Mouse (Mus musculus) gastrocnemius, adult 2 months (tissue): ENCODE data around the gene Polr1c. TPM values are rescaled to one million over a fixed set of nuclear protein-coding genes. Genes with fewer than 3 reads are reported as not detected.

ENCODE experiments used
- DNase-seq: peaks from one replicate; pipeline ENCODE4 v3.0.0; 2022
- H3K27ac ChIP-seq: fragments of 200-600 bp; 2 replicates; pipeline ENCODE4 v1.8.1; 2022; ENCODE audit warnings: mild to moderate bottlenecking
- H3K4me3 ChIP-seq: fragments of 200-600 bp; 2 replicates; pipeline ENCODE4 v1.8.1; 2022; ENCODE audit warnings: mild to moderate bottlenecking, moderate library complexity
- CTCF ChIP-seq: fragments of 200-600 bp; IDR thresholded peaks from 2 replicates; pipeline ENCODE4 v1.8.1; 2022; ENCODE audit warnings: antibody characterized with exemption, mild to moderate bottlenecking, moderate library complexity
- intact Hi-C: fragments of 180-260 bp; cut with DNase I; formaldehyde crosslinking; loops from one replicate; pipeline ENCODE4 v1.15.1; 2025
- total RNA-seq, 2 experiments: library from RNA; stranded (reverse); gene quantifications; 2 replicates each; pipeline ENCODE4 v1.2.3; 2021

The Polr1c gene
- total RNA-seq, 2 experiments from 2014 or later: 13.7 to 14.5 TPM

DNA sequence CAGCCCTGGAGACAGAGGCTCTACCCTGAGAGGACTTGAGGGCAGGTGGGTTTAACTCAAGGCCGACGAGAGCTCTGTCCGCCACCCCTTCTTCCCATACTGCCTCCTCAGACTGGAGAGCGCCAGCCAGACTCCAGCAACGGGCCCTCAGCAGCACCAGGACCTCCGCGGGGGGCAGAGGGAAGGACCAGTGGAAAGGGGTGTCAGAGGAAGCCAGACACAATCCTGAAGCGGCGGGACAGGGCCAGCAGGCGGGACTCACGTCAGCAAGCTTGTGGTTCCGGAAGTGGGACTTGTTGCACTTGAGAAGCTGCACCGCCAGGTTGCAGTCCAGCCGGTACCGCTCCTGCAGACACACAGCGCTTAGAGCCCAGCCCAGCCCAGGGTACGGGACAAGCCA is 11.8 kb upstream of the Polr1c start:
- TF ChIP-seq CTCF: no peak
- Histone ChIP-seq H3K4me3 (no peak overlapping the region), H3K27ac (no peak overlapping the region)
- no peak for DNase-seq
- intact Hi-C loops: no loop called here

- intact Hi-C loops: no loop called here
Measured at GRCm38 (mm10) chr17:46258279-46259053, 10.6 kb upstream of the Polr1c start.

GRCm38 (mm10) chr17:46255147-46255546 is 7.3 kb upstream of the Polr1c start:
- TF ChIP-seq CTCF: no peak
- no peak overlapping the region for H3K4me3 ChIP-seq

More at GRCm38 (mm10) chr17:46258279-46259053, 10.6 kb upstream of the Polr1c start:
- no peak for TF ChIP-seq CTCF
- no peak for DNase-seq
- no peak overlapping the region for H3K4me3 ChIP-seq
- H3K27ac ChIP-seq: no peak overlapping the region

GRCm38 (mm10) chr17:46254106-46254505 is 6.3 kb upstream of the Polr1c start:
- no peak for TF ChIP-seq CTCF
- peak overlapping the region; percentile 72 for H3K4me3 ChIP-seq
- no peak for DNase-seq
- H3K27ac ChIP-seq: peak overlapping the region; percentile 38; the same call in 1 of the 2 replicates
- intact Hi-C loops: no loop called here

More at GRCm38 (mm10) chr17:46255147-46255546, 7.3 kb upstream of the Polr1c start:
- no peak for DNase-seq
- H3K27ac ChIP-seq: no peak overlapping the region
- intact Hi-C loops: no loop called here

- intact Hi-C loops: no loop called here
- peak within 1 kb of the TSS; percentile 38; the same call in 1 of the 2 replicates for H3K27ac ChIP-seq
- no peak for TF ChIP-seq CTCF
Measured at GRCm38 (mm10) chr17:46253452-46254084, 5.7 kb upstream of the Polr1c start, which contains the start of gene Lrrc73. Gene Lrrc73, plus strand, starts transcription at chr17:46253531.

DNA sequence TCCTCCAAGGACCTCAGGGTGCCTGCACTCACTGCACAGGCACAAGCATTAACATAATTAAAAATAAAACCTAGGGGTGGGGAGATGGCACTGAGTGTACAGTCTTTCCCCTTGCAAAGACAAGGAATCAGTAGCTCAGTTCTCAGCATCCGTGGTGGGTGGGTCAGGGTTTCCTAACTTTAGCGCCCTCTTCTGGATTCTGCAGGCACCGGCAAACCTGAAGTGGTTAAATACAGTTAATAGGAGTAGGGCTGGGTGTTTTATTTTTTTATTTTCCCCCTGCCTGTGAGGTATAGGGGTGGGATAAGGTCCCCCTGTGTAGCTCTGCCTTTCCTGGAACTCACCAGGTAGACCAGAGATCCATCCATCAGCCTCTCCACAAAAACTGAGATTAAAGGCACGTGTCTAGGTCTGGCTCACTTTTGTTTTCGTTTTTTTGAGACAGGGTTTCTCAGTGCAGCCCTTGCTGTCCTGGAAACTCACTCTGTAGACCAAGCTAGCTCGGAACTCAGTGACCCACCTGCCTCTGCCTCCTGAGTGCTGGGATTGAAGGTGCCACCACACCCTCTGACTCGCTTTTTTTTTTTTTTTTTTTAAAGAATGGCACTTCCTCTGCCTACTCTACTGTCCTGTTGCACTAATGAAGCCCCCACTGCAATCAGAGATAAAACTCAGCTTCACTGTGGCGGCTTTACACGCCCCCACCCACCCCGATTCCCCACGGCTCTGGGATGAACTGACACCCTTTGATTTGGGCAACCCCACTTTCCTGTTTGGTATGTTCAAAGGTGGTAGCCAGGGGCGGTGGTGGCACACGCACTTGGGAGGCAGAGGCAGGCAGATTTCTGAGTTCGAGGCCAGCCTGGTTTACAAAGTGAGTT is 5.0 kb upstream of the Polr1c start:
- DNase-seq: no peak
- Histone ChIP-seq H3K27ac (no peak overlapping the region), H3K4me3 (peak overlapping the region; percentile 72)
- TF ChIP-seq CTCF: peak; percentile 52
- intact Hi-C loops: no loop called here

More at GRCm38 (mm10) chr17:46253452-46254084, 5.7 kb upstream of the Polr1c start, which contains the start of gene Lrrc73:
- DNase-seq: peak; percentile 95
- H3K4me3 ChIP-seq: peak within 1 kb of the TSS; percentile 72

DNA sequence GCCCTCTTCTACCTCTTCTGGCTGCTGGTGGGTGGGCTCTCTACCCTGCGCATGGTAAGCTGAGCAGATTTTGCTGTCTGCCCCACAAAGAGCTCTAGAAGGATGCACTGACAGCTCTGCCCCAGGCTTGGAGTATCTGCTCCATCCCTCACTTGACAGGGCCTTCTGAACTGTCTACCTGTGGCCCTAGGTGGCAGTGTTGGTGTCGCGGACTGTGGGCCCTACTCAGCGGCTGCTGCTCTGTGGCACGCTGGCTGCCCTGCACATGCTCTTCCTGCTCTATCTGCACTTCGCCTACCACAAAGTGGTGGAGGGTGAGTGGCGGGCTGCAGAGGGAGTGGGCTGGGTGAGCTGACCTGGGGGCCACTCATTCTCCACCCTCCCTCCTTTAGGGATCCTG is 3.3 kb upstream of the Polr1c start:
- intact Hi-C loops: no loop called here
- no peak for TF ChIP-seq CTCF
- no peak for DNase-seq
- Histone ChIP-seq H3K27ac (no peak overlapping the region), H3K4me3 (no peak overlapping the region)

- intact Hi-C loops: no loop called here
- Histone ChIP-seq H3K4me3 (peak overlapping the region; percentile 99), H3K27ac (peak overlapping the region; percentile 97)
- no peak for DNase-seq
- no peak for TF ChIP-seq CTCF
Measured at GRCm38 (mm10) chr17:46248189-46248522, 302 bp upstream of the Polr1c start.

DNA sequence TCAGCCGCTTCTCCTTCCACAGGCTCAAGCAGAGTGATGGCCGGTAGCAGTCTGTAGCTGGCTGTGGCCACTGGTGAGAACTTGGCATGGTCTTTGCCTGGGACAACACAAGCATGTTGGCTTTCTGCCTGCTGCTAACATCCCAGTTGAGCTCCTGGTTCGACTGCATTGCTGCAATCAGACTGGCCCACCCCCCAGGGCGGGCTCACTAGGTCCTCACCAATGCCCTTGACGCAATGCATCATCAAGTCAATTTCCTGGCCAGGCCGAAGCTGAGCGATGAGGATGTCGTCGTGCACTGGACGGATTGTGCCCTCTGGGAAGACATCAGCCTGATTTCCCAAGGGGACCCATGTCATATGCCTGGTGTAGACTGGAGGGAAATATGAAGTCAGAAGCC is 3.3 kb downstream of the Polr1c start:
- H3K27ac ChIP-seq: no peak overlapping the region
- TF ChIP-seq CTCF: no peak
- intact Hi-C loops: no loop called here
- DNase-seq: no peak
- no peak overlapping the region for H3K4me3 ChIP-seq

DNA sequence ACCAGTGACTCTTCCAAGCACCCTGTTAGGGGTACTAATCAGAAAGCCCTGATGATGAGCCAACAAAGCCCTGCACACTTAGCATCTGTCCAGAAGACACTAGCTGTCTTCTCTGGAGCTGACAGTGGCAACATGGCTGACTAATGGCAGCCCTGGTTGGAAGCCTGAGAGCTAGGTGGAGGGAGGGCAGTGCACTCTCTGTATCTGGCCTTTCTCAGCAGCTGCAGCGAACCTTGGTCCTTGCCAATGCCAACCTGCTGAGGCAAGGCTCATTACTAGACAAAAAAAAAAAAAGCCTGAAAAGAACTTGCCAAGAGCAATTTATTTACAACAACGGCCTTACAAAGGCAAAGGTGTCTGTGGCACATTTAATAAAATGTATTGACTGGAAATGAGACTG is 4.2 kb downstream of the Polr1c start:
- Histone ChIP-seq H3K27ac (no peak overlapping the region), H3K4me3 (no peak overlapping the region)
- no peak for DNase-seq
- no peak for TF ChIP-seq CTCF
- intact Hi-C loops: no loop called here

- H3K27ac ChIP-seq: no peak overlapping the region
- TF ChIP-seq CTCF: no peak
- DNase-seq: no peak
- H3K4me3 ChIP-seq: no peak overlapping the region
- intact Hi-C loops: no loop called here
Measured at GRCm38 (mm10) chr17:46242993-46243392, 4.9 kb downstream of the Polr1c start.

DNA sequence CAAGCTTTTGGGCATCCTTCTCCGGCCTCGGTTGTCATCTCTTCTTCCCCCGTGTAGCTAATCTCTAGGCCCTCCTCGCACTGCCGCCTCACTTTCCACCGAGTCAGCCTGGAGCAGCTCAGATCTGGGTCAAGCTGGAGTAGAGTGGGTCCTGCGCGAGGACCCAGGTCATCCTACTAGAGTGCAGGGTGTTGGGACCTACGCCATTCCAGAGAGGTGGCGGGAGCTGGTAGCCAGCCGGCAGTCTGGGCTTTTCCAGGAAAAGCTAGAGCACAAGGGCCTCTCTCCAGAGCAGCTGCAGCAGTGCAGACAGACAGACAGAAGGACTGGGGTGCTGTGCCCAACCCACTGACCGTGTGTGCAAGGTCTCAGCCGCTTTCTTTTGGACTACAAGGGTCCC is 5.6 kb downstream of the Polr1c start:
- no peak for DNase-seq
- H3K27ac ChIP-seq: no peak overlapping the region
- H3K4me3 ChIP-seq: no peak overlapping the region
- TF ChIP-seq CTCF: no peak
- intact Hi-C loops: no loop called here

DNA sequence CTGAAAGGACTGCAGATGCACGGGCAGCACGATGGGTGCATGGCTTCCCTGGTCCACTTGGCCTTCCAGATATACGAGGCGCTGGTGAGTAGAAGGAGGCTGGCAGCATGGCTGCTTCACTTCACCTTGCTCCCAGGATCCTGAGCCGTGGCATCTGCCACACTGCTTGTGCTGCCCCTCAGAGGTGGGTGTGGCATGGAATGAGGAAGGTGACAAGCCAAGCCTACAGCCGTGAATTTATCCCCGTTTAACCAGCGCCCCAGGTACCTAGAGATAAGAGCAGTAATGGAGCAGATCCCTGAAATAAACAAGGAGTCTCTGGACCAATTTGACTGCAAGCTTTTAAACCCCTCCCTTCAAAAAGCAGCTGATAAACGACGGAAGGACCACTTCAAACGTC is 6.4 kb downstream of the Polr1c start:
- intact Hi-C loops: no loop called here
- no peak overlapping the region for H3K27ac ChIP-seq

More for the DNA sequence above, 6.4 kb downstream of the Polr1c start:
- no peak for TF ChIP-seq CTCF
- DNase-seq: no peak
- H3K4me3 ChIP-seq: no peak overlapping the region
